Mouse (Mus musculus) G1E (cell line): ENCODE results near the gene Rnf128. TPM values are rescaled to one million over a fixed set of nuclear protein-coding genes. Genes with fewer than 3 reads are reported as not detected.

Source experiments
- ATAC-seq: 2 replicates; pipeline ENCODE4 v1.8.0; 2016; ENCODE audit warnings: mild to moderate bottlenecking; ENCODE audit not compliant: insufficient number of reproducible peaks, poor library complexity, low FRiP score, severe bottlenecking; ENCODE audit errors: extremely low read depth
- DNase-seq: peaks from one replicate; pipeline ENCODE4 v3.0.0; 2012; ENCODE audit warnings: low spot score
- H3K27me3 ChIP-seq: 2 replicates; pipeline ENCODE4 v1.6.1; 2012; ENCODE audit warnings: mild to moderate bottlenecking, low read length, inconsistent platforms; ENCODE audit not compliant: insufficient read depth
- H3K36me3 ChIP-seq: replicated peaks from 2 replicates; pipeline ENCODE3; 2012; ENCODE audit warnings: mild to moderate bottlenecking, inconsistent platforms
- H3K4me1 ChIP-seq: 2 replicates; pipeline ENCODE4 v1.6.1; 2012; ENCODE audit warnings: low read depth, low read length, inconsistent platforms, mixed read lengths; ENCODE audit not compliant: insufficient read depth
- H3K4me3 ChIP-seq: 2 replicates; pipeline ENCODE4 v1.5.1; 2012; ENCODE audit warnings: low read depth, mild to moderate bottlenecking, inconsistent platforms, low read length, moderate library complexity, mixed read lengths
- H3K9me3 ChIP-seq: replicated peaks from 2 replicates; pipeline ENCODE4 v1.6.1; 2012; ENCODE audit warnings: inconsistent platforms
- CTCF ChIP-seq: IDR thresholded peaks from 2 replicates; pipeline ENCODE4 v1.5.1; 2012; ENCODE audit warnings: low read depth, low read length, inconsistent platforms, mixed read lengths
- GATA1 ChIP-seq: IDR thresholded peaks from 2 replicates; pipeline ENCODE4 v1.6.1; 2012; ENCODE audit warnings: borderline replicate concordance, low read length, inconsistent platforms, mixed read lengths
- GATA2 ChIP-seq: IDR thresholded peaks from 2 replicates; pipeline ENCODE4 v1.6.1; 2012; ENCODE audit warnings: low read depth, low read length, inconsistent platforms, borderline replicate concordance
- POLR2AphosphoS5 ChIP-seq: IDR thresholded peaks from 2 replicates; pipeline ENCODE4 v1.6.1; 2012; ENCODE audit warnings: low read depth, low read length, inconsistent platforms; ENCODE audit not compliant: insufficient replicate concordance
- TAL1 ChIP-seq: conservative IDR thresholded peaks from 2 replicates; pipeline ENCODE4 v1.6.1; 2012; ENCODE audit warnings: low read depth, low read length, inconsistent platforms, mixed read lengths
- polyA plus RNA-seq: library from polyadenylated mRNA; stranded (reverse); fragments of >175 nt; gene quantifications from 2 replicates; pipeline ENCODE4 v1.2.3, GENCODE M21; 2012
- total RNA-seq, 2 experiments: library from RNA; stranded (forward) in 1 of 2; stranded (reverse) in 1 of 2; fragments of 200-1000 nt in 1 of 2; fragments of >200 nt in 1 of 2; fragmentation: Nextera tagmentation in 1 of 2; gene quantifications; 2 replicates each; pipeline ENCODE4 v1.2.3; 2014 to 2017

The Rnf128 gene
- total and polyA plus RNA-seq, 3 experiments = 19.2 to 125 (median 80.2) TPM

GRCm38 (mm10) chrX:139684410-139684774 lies 121.3 kb downstream of the Rnf128 start:
- ATAC-seq = no peak
- Histone ChIP-seq H3K27me3 (no peaks in the 10 kb centered on the region), H3K4me1 (0 out of 2 replicates have a peak, but pooled peaks cover 2% of the 10 kb centered on the region), H3K4me3 (peak overlapping the region; percentile 77), H3K36me3 (no peaks in the 10 kb centered on the region), H3K9me3 (no peaks in the 10 kb centered on the region)
- no peak for TF ChIP-seq TAL1
- TF ChIP-seq POLR2AphosphoS5 = no peak
- TF ChIP-seq GATA2 = no peak
- no peak for TF ChIP-seq CTCF
- no peak for TF ChIP-seq GATA1
- DNase-seq = peak; percentile 3

GRCm38 (mm10) chrX:139684775-139685695 lies 121.9 kb downstream of the Rnf128 start, which contains the start of gene Tbc1d8b:
Tbc1d8b (plus strand) TSS chrX:139684996.
- no peaks in the 10 kb centered on the region for H3K27me3 ChIP-seq
- TF ChIP-seq GATA2 (no peak), CTCF (no peak), TAL1 (no peak), GATA1 (no peak), POLR2AphosphoS5 (no peak)
- ATAC-seq = peak; percentile 96
- no peaks in the 10 kb centered on the region for H3K9me3 ChIP-seq
- no peaks in the 10 kb centered on the region for H3K36me3 ChIP-seq
- DNase-seq = peak; percentile 51
- 0 out of 2 replicates have a peak, but pooled peaks cover 2% of the 10 kb centered on the region for H3K4me1 ChIP-seq
- peak within 1 kb of the TSS; percentile 77 for H3K4me3 ChIP-seq

GRCm38 (mm10) chrX:139714381-139714780 lies 151.3 kb downstream of the Rnf128 start, which contains the start of gene Gm15013:
Gm15013 (minus strand) TSS chrX:139714481.
- Histone ChIP-seq H3K36me3 (peaks cover 12% of the 10 kb centered on the region), H3K9me3 (no peaks in the 10 kb centered on the region), H3K27me3 (no peaks in the 10 kb centered on the region), H3K4me3 (no peak within 1 kb of the TSS), H3K4me1 (no peaks in the 10 kb centered on the region)
- no peak for TF ChIP-seq GATA1
- TF ChIP-seq GATA2 = no peak
- TF ChIP-seq POLR2AphosphoS5 = no peak
- TF ChIP-seq TAL1 = no peak
- no peak for TF ChIP-seq CTCF
- DNase-seq = no peak
- ATAC-seq = no peak

- H3K36me3 ChIP-seq = peaks cover 18% of the 10 kb centered on the region
- H3K9me3 ChIP-seq = no peaks in the 10 kb centered on the region
Observed at GRCm38 (mm10) chrX:139722350-139722749, 159.2 kb downstream of the Rnf128 start.

More at GRCm38 (mm10) chrX:139722350-139722749, 159.2 kb downstream of the Rnf128 start:
- no peaks in the 10 kb centered on the region for H3K27me3 ChIP-seq
- DNase-seq = no peak
- no peak overlapping the region for H3K4me3 ChIP-seq
- no peak for ATAC-seq
- no peak for TF ChIP-seq CTCF
- no peak for TF ChIP-seq TAL1
- no peak for TF ChIP-seq GATA1
- no peak for TF ChIP-seq GATA2
- TF ChIP-seq POLR2AphosphoS5 = no peak
- H3K4me1 ChIP-seq = no peaks in the 10 kb centered on the region

Other genes with a start within 250 kb of the Rnf128 start
- not detected in 2 replicates for gene Trap1a, start 229.6 kb upstream of the Rnf128 start, total RNA-seq (2014; fragmentation: Nextera tagmentation)
- not detected in 2 replicates for gene Trap1a, start 229.6 kb upstream of the Rnf128 start, total RNA-seq (2017)
- gene Trap1a, start 229.6 kb upstream of the Rnf128 start, polyA plus RNA-seq = not detected in 2 replicates
- gene D330045A20Rik, start 82.9 kb upstream of the Rnf128 start, total RNA-seq (2014; fragmentation: Nextera tagmentation) = 28.3 and 29.1 TPM in 2 replicates
- gene D330045A20Rik, start 82.9 kb upstream of the Rnf128 start, total RNA-seq (2017) = 42.9 and 51.4 TPM in 2 replicates
- 0.58 and 0.75 TPM in 2 replicates for gene D330045A20Rik, start 82.9 kb upstream of the Rnf128 start, polyA plus RNA-seq
- 10.7 and 11.4 TPM in 2 replicates for gene Tbc1d8b, start 121.7 kb downstream of the Rnf128 start, total RNA-seq (2014; fragmentation: Nextera tagmentation)
- gene Tbc1d8b, start 121.7 kb downstream of the Rnf128 start, total RNA-seq (2017) = 9.0 and 12.5 TPM in 2 replicates
- 0.19 and 0.29 TPM in 2 replicates for gene Tbc1d8b, start 121.7 kb downstream of the Rnf128 start, polyA plus RNA-seq
- not detected in 2 replicates for gene Gm15013, start 151.2 kb downstream of the Rnf128 start, total RNA-seq (2014; fragmentation: Nextera tagmentation)
- gene Gm15013, start 151.2 kb downstream of the Rnf128 start, total RNA-seq (2017) = 0.38 and 0.64 TPM in 2 replicates
- gene Gm15013, start 151.2 kb downstream of the Rnf128 start, polyA plus RNA-seq = 0.15 TPM in 1 of 2 replicates, not detected in the other
- gene Ripply1, start 219.0 kb downstream of the Rnf128 start, total RNA-seq (2014; fragmentation: Nextera tagmentation) = not detected in 2 replicates
- gene Ripply1, start 219.0 kb downstream of the Rnf128 start, total RNA-seq (2017) = not detected in 2 replicates
- gene Ripply1, start 219.0 kb downstream of the Rnf128 start, polyA plus RNA-seq = 0.74 and 0.92 TPM in 2 replicates
- gene Cldn2, start 237.5 kb downstream of the Rnf128 start, total RNA-seq (2014; fragmentation: Nextera tagmentation) = 0.24 and 0.90 TPM in 2 replicates
- 0.11 TPM in 1 of 2 replicates, not detected in the other for gene Cldn2, start 237.5 kb downstream of the Rnf128 start, total RNA-seq (2017)
- 0.30 and 0.35 TPM in 2 replicates for gene Cldn2, start 237.5 kb downstream of the Rnf128 start, polyA plus RNA-seq